Mouse (Mus musculus) stomach, postnatal 0 days (tissue): ENCODE data around the gene Stard9. TPM values are rescaled to one million over a fixed set of nuclear protein-coding genes. Genes with fewer than 3 reads are reported as not detected.

Source experiments
- ATAC-seq: fragments of 200-750 bp; cut with Nextera tagmentation; 2 replicates; pipeline ENCODE4 v1.8.0; 2017; ENCODE audit not compliant: low FRiP score, low TSS enrichment
- DNase-seq: peaks from one replicate; pipeline ENCODE4 v3.0.0-alpha.2; 2016; ENCODE audit warnings: low spot score
- H3K27ac ChIP-seq: fragments of 300-500 bp; sonication (generic); replicated peaks from 2 replicates; pipeline ENCODE4 v1.5.1; 2014; ENCODE audit warnings: mild to moderate bottlenecking, control low read depth
- H3K27me3 ChIP-seq: fragments of 300-500 bp; sonication (generic); 2 replicates; pipeline ENCODE4 v1.6.1; 2014; ENCODE audit warnings: low read length; ENCODE audit not compliant: control insufficient read depth, insufficient read depth
- H3K36me3 ChIP-seq: fragments of 300-500 bp; sonication (generic); 2 replicates; pipeline ENCODE4 v1.6.1; 2014; ENCODE audit warnings: low read length, mixed read lengths; ENCODE audit not compliant: control insufficient read depth, insufficient read depth
- H3K4me1 ChIP-seq: fragments of 300-500 bp; sonication (generic); replicated peaks from 2 replicates; pipeline ENCODE4 v1.6.1; 2014; ENCODE audit warnings: antibody characterized with exemption; ENCODE audit not compliant: control insufficient read depth, insufficient read depth
- H3K4me2 ChIP-seq: fragments of 300-500 bp; sonication (generic); replicated peaks from 2 replicates; pipeline ENCODE4 v1.6.1; 2014; ENCODE audit warnings: low read depth, mild to moderate bottlenecking, control low read depth, moderate library complexity
- H3K4me3 ChIP-seq: fragments of 300-500 bp; sonication (generic); 2 replicates; pipeline ENCODE4 v1.5.1; 2014; ENCODE audit warnings: low read depth, low read length, control low read depth
- H3K9ac ChIP-seq: fragments of 300-500 bp; sonication (generic); 2 replicates; pipeline ENCODE4 v1.6.1; 2014; ENCODE audit warnings: mild to moderate bottlenecking, low read length, control low read depth, mixed read lengths
- H3K9me3 ChIP-seq: fragments of 300-500 bp; sonication (generic); 2 replicates; pipeline ENCODE4 v1.6.1; 2016; ENCODE audit warnings: low read length; ENCODE audit not compliant: control insufficient read depth
- CTCF ChIP-seq: IDR thresholded peaks from 2 replicates; pipeline ENCODE4 v1.5.1; 2016; ENCODE audit warnings: antibody characterized with exemption, low read depth, mild to moderate bottlenecking, moderate library complexity
- EP300 ChIP-seq: optimal IDR thresholded peaks from 2 replicates; pipeline ENCODE3; 2016; ENCODE audit warnings: antibody characterized with exemption
- WGBS: fragments of 180-500 bp; shearing (Covaris S2); extraction: QIAGEN DNeasy Blood & Tissue Kit; methylation state at CpG from one replicate; pipeline ENCODE4 v1.1.7; 2014; 5-methylcytosine and 5-hydroxymethylcytosine counted together
- polyA plus RNA-seq: library from polyadenylated mRNA; unstranded; fragments of >200 nt; fragmentation: Nextera tagmentation; extraction: Ambion mirVana; gene quantifications from 2 replicates; pipeline ENCODE4 v1.2.1, GENCODE M21; 2015

Stard9 gene
- polyA plus RNA-seq, 1 experiment from 2014 or later = 2.1 TPM

DNA sequence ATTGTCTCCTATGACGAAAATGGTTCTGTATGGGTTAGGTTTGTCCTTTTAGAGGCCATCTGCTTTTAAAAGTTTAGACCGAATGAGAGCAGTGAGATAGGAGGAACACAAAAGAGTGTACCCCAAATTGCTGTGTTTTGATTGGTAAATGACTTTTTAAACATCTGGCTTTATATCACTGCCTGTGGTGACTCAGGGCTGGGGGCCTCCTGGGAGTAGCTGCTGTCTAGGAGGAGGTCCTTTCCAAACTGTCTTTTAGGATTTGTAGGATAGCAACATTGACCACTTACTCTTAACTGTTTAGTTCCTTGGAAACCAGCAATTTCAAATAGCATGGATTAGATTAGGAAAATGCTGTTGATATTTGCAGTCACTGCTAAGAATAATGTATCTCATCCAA is 1.3 kb downstream of the Stard9 start:
- Histone ChIP-seq H3K27me3 (no peaks in the 10 kb centered on the region), H3K9me3 (no peaks in the 10 kb centered on the region), H3K9ac (no peak overlapping the region), H3K27ac (no peak overlapping the region), H3K36me3 (0 out of 2 replicates have a peak, but pooled peaks cover 5% of the 10 kb centered on the region), H3K4me1 (no peaks in the 10 kb centered on the region), H3K4me3 (peak overlapping the region; percentile 56; the same call in 1 of the 2 replicates), H3K4me2 (peak overlapping the region; percentile 66)
- ATAC-seq = no peak
- no peak for DNase-seq
- TF ChIP-seq CTCF = no peak
- TF ChIP-seq EP300 = no peak
- WGBS = 50% methylated on average over 2 of the region's 2 CpGs

DNA sequence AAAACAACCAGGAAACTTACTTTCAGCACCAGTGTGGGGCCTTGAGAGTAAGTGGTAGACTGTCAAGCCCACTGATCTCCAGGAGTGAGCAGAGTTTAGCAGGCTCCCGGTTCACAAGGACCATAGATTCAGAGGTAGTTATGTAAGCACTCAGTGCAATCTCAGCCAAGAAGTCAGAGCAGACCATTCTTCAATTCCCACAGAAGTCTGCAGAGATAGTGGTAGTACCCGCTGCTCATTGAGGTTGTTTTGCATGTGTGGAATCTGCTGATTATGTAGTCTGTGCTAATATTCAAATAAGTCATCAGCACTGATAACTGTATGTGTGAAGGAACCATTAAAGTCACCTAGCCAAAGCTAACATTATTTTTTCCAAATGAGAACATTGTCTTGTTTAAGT is 1.7 kb downstream of the Stard9 start:
- H3K4me1 ChIP-seq = no peaks in the 10 kb centered on the region
- H3K27me3 ChIP-seq = no peaks in the 10 kb centered on the region
- no peak for ATAC-seq
- peak overlapping the region; percentile 66 for H3K4me2 ChIP-seq
- H3K36me3 ChIP-seq = 0 out of 2 replicates have a peak, but pooled peaks cover 5% of the 10 kb centered on the region
- H3K9me3 ChIP-seq = no peaks in the 10 kb centered on the region
- H3K4me3 ChIP-seq = no peak overlapping the region
- TF ChIP-seq EP300 = no peak
- no peak for TF ChIP-seq CTCF
- no peak overlapping the region for H3K27ac ChIP-seq
- no peak overlapping the region for H3K9ac ChIP-seq
- DNase-seq = no peak
- 52% methylated on average over 2 of the region's 2 CpGs for WGBS

DNA sequence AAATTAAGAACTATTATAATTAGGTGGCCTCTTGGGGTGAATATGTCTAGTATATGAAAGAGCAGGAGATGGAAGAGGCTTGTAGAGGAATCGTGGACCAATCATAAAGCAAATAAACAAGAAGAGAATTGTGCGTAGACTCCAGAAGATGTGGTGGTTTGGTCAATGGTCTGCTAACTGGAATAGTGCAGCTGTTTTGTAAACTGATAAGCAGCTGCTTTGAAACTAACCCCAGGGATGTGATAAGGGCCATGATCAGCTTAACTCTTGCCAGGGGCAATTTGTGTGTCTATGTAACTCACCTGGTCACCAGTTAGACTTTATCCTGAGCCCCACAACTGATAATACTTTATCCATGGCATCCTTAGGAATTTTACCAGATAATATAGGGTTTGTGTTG is 2.6 kb downstream of the Stard9 start:
- Histone ChIP-seq H3K9me3 (no peaks in the 10 kb centered on the region), H3K9ac (no peak overlapping the region), H3K4me2 (no peak overlapping the region), H3K27me3 (no peaks in the 10 kb centered on the region), H3K4me1 (no peaks in the 10 kb centered on the region), H3K4me3 (no peak overlapping the region), H3K27ac (no peak overlapping the region), H3K36me3 (0 out of 2 replicates have a peak, but pooled peaks cover 5% of the 10 kb centered on the region)
- ATAC-seq (no peak), DNase-seq (no peak)
- TF ChIP-seq CTCF (no peak), EP300 (no peak)
- WGBS = 70% methylated on average over 2 of the region's 2 CpGs

DNA sequence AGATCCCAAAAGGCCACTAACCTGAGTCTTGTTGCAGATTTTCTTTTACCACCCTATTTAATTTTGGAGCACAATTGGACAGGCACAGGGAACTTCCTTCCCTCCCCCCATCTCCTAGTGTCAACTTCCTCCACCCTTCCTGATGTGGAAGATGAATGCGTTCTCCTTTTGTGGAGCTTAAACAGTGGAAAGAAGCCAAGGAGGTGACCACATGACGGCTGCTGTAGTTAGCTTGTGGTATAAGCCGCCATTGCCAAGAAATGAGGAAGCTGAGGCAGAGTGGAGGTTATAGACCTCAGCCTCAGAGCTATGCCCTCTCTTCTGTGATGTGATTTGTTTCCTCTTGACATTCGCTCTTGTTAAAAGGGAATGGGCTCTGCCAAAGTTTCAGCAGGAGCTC is 3.0 kb downstream of the Stard9 start:
- Histone ChIP-seq H3K4me2 (no peak overlapping the region), H3K4me3 (no peak overlapping the region), H3K36me3 (0 out of 2 replicates have a peak, but pooled peaks cover 5% of the 10 kb centered on the region), H3K4me1 (no peaks in the 10 kb centered on the region), H3K27me3 (no peaks in the 10 kb centered on the region), H3K9me3 (no peaks in the 10 kb centered on the region), H3K27ac (no peak overlapping the region), H3K9ac (no peak overlapping the region)
- ATAC-seq (no peak), DNase-seq (no peak)
- TF ChIP-seq EP300 = no peak
- no peak for TF ChIP-seq CTCF
- WGBS = 42% methylated on average over 4 of the region's 4 CpGs

DNA sequence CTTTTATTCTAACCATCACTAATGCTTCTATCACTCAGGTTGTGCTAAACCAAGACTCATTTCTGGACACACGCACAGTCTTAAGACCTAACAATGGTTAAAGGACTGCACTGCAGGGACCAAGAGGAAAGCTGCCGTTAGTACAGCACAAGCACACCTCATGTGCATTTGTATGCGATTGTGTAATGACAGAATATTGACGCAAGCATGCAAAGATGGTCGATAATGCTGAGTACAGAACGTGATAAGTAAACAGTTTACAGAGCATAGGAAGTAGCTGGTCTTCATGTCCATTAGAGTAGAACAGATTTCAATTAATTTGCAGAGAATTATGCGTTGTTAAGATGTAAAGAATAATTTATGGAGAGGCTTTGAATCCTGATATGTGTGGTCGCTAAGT is 11.9 kb downstream of the Stard9 start:
- DNase-seq (no peak), ATAC-seq (no peak)
- Histone ChIP-seq H3K4me1 (no peaks in the 10 kb centered on the region), H3K4me3 (no peak overlapping the region), H3K9ac (no peak overlapping the region), H3K9me3 (no peaks in the 10 kb centered on the region), H3K36me3 (no peaks in the 10 kb centered on the region), H3K27me3 (no peaks in the 10 kb centered on the region), H3K4me2 (no peak overlapping the region), H3K27ac (no peak overlapping the region)
- 74% methylated on average over 8 of the region's 8 CpGs for WGBS
- TF ChIP-seq CTCF = no peak
- no peak for TF ChIP-seq EP300

DNA sequence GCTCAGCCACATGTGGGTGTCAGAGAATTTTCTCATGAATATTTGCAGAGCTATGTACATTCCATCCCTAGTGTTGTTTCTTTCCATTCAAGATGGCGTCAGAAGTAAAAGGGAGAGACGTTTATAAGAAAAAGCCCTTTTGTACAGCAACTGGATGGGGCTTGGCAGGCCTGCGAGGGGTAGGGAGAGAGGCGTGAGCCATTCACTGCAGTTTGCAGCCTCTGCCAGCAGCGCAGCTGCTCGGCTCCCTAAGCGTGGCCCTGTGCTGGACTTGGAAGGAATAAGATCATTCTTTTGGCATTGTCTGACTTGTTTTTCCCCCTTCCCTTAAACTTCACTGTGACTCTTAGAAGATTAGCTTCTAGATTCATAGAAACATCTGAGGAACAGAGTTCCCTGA is 14.9 kb downstream of the Stard9 start:
- DNase-seq (peak; percentile 34), ATAC-seq (peak; percentile 73; the same call in 1 of the 2 replicates)
- Histone ChIP-seq H3K4me2 (no peak overlapping the region), H3K9me3 (no peaks in the 10 kb centered on the region), H3K4me3 (no peak overlapping the region), H3K4me1 (no peaks in the 10 kb centered on the region), H3K27ac (peak overlapping the region; percentile 56), H3K36me3 (no peaks in the 10 kb centered on the region), H3K9ac (no peak overlapping the region), H3K27me3 (no peaks in the 10 kb centered on the region)
- WGBS = 49% methylated on average over 7 of the region's 7 CpGs
- TF ChIP-seq EP300 (no peak), CTCF (no peak)
